In genomic region chr2:161660827-161661226, GRCm38 (mm10) we compare ENCODE assay signal across 11 mouse cellular contexts.
DNase-seq lines count a peak whose midpoint lies in the region; ATAC-seq and TF ChIP-seq lines count a peak whose summit lies in the region.
"Had no signal": no experiment of that assay in that cellular context is flagged by ENCODE, and none has a peak within 500 bp of the region (broad histone marks: within the 10 kb centered on the region; RNA-seq: fewer than 3 reads in every experiment).

No protein-coding gene starts in this region.

- H3K4me2 ChIP-seq in forebrain, postnatal 0 days (ENCODE audit: low read depth): no peak overlapping the region
- no peak overlapping the region for H3K4me2 ChIP-seq in forebrain, embryonic 11.5 days (ENCODE audit: low read depth, low read length, severe bottlenecking)
- no peak overlapping the region for H3K4me2 ChIP-seq in liver, embryonic 12.5 days
- no peak overlapping the region for H3K4me2 ChIP-seq in midbrain, embryonic 15.5 days
- H3K4me2 ChIP-seq: liver, embryonic 13.5 days; stomach, embryonic 15.5 days had no signal

- H3K36me3 ChIP-seq in forebrain, postnatal 0 days (ENCODE audit: insufficient read depth): no peaks in the 10 kb centered on the region
- no peaks in the 10 kb centered on the region for H3K36me3 ChIP-seq in forebrain, embryonic 11.5 days (ENCODE audit: control insufficient read depth, insufficient read depth, low read length)
- H3K36me3 ChIP-seq in liver, adult 2 months (ENCODE audit: control insufficient read depth, insufficient read depth, low read length): no peaks in the 10 kb centered on the region
- H3K36me3 ChIP-seq in liver, embryonic 12.5 days: no peaks in the 10 kb centered on the region
- H3K36me3 ChIP-seq in midbrain, embryonic 15.5 days (replicated peaks): no peaks in the 10 kb centered on the region
- H3K36me3 ChIP-seq: liver, embryonic 13.5 days; stomach, embryonic 15.5 days had no signal

- no peaks in the 10 kb centered on the region for H3K4me1 ChIP-seq in forebrain, postnatal 0 days (ENCODE audit: insufficient read depth)
- H3K4me1 ChIP-seq in forebrain, embryonic 11.5 days (replicated peaks; ENCODE audit: control insufficient read depth, insufficient read depth, low read length): no peaks in the 10 kb centered on the region
- no peaks in the 10 kb centered on the region for H3K4me1 ChIP-seq in liver, adult 2 months (ENCODE audit: control insufficient read depth, insufficient read depth, low read length)
- no peaks in the 10 kb centered on the region for H3K4me1 ChIP-seq in liver, embryonic 12.5 days
- peaks cover 4% of the 10 kb centered on the region for H3K4me1 ChIP-seq in midbrain, embryonic 15.5 days
- H3K4me1 ChIP-seq: liver, embryonic 13.5 days; stomach, embryonic 15.5 days had no signal

- no peaks in the 10 kb centered on the region for H3K27me3 ChIP-seq in forebrain, postnatal 0 days (ENCODE audit: insufficient read depth, low read length)
- H3K27me3 ChIP-seq in forebrain, embryonic 11.5 days (ENCODE audit: control insufficient read depth, insufficient read depth, low read length): no peaks in the 10 kb centered on the region
- H3K27me3 ChIP-seq in liver, adult 2 months (ENCODE audit: control insufficient read depth, insufficient read depth, low read length): no peaks in the 10 kb centered on the region
- no peaks in the 10 kb centered on the region for H3K27me3 ChIP-seq in liver, embryonic 12.5 days (replicated peaks)
- H3K27me3 ChIP-seq in midbrain, embryonic 15.5 days (replicated peaks): no peaks in the 10 kb centered on the region
- H3K27me3 ChIP-seq: liver, embryonic 13.5 days; stomach, embryonic 15.5 days had no signal

- H3K9me3 ChIP-seq in forebrain, postnatal 0 days (ENCODE audit: low read length): no peaks in the 10 kb centered on the region
- H3K9me3 ChIP-seq in forebrain, embryonic 11.5 days (ENCODE audit: control insufficient read depth, low read length): no peaks in the 10 kb centered on the region
- no peaks in the 10 kb centered on the region for H3K9me3 ChIP-seq in liver, embryonic 12.5 days (replicated peaks)
- H3K9me3 ChIP-seq in midbrain, embryonic 15.5 days: no peaks in the 10 kb centered on the region
- H3K9me3 ChIP-seq: liver, embryonic 13.5 days; stomach, embryonic 15.5 days had no signal

- no peak overlapping the region for H3K4me3 ChIP-seq in forebrain, postnatal 0 days (ENCODE audit: low read depth, low read length)
- no peak overlapping the region for H3K4me3 ChIP-seq in forebrain, embryonic 11.5 days (ENCODE audit: low read depth, low read length)
- H3K4me3 ChIP-seq in liver, adult 2 months (ENCODE audit: insufficient read depth, low read depth, low read length): no peak overlapping the region
- no peak overlapping the region for H3K4me3 ChIP-seq in liver, embryonic 12.5 days
- H3K4me3 ChIP-seq in midbrain, embryonic 15.5 days: no peak overlapping the region
- H3K4me3 ChIP-seq: liver, embryonic 13.5 days; stomach, embryonic 15.5 days had no signal

- no peaks in the 10 kb centered on the region for H3K79me2 ChIP-seq in liver, adult 2 months (ENCODE audit: control insufficient read depth, insufficient read depth, low read length)

- H3K27ac ChIP-seq in forebrain, postnatal 0 days (ENCODE audit: low read depth, low read length): no peak overlapping the region
- no peak overlapping the region for H3K27ac ChIP-seq in forebrain, embryonic 11.5 days (ENCODE audit: low read depth, low read length)
- no peak overlapping the region for H3K27ac ChIP-seq in liver, adult 2 months (replicated peaks; ENCODE audit: insufficient read depth, low read depth, low read length)
- H3K27ac ChIP-seq in liver, embryonic 12.5 days: no peak overlapping the region
- no peak overlapping the region for H3K27ac ChIP-seq in midbrain, embryonic 15.5 days
- H3K27ac ChIP-seq: liver, embryonic 13.5 days; stomach, embryonic 15.5 days had no signal

- TF ChIP-seq POLR2A in liver, adult 2 months (IDR thresholded peaks at IDR 0.05; ENCODE audit: extremely low read depth, insufficient read depth, low read length): no peak

- no peak overlapping the region for H3K9ac ChIP-seq in forebrain, postnatal 0 days
- H3K9ac ChIP-seq in forebrain, embryonic 11.5 days (ENCODE audit: low read length): no peak overlapping the region
- no peak overlapping the region for H3K9ac ChIP-seq in liver, adult 2 months (ENCODE audit: low read depth, low read length)
- no peak overlapping the region for H3K9ac ChIP-seq in liver, embryonic 12.5 days
- no peak overlapping the region for H3K9ac ChIP-seq in midbrain, embryonic 15.5 days
- H3K9ac ChIP-seq: liver, embryonic 13.5 days; stomach, embryonic 15.5 days had no signal

- peak; percentile 60 for TF ChIP-seq CTCF in forebrain, postnatal 0 days (IDR thresholded peaks at IDR 0.05; ENCODE audit: low read depth)
- 0 out of 2 replicates have a peak, but pooled peaks have one; percentile 17 for TF ChIP-seq CTCF in liver, adult 2 months (IDR thresholded peaks at IDR 0.05; ENCODE audit: low read depth, low read length)

- 10% methylated on average over 4 of the region's 4 CpGs for WGBS in forebrain, postnatal 0 days
- 36% methylated on average over 4 of the region's 4 CpGs for whole genome bisulfite sequencing in forebrain, embryonic 11.5 days
- WGBS in liver, adult 2 months: 9% methylated on average over 4 of the region's 4 CpGs
- 23% methylated on average over 4 of the region's 4 CpGs for WGBS in liver, embryonic 12.5 days (ENCODE audit: insufficient replicate concordance)
- 33% methylated on average over 4 of the region's 4 CpGs for WGBS in midbrain, embryonic 15.5 days

- peak; percentile 70 for DNase-seq in forebrain, postnatal 0 days
- no peak for DNase-seq in forebrain, embryonic 11.5 days (ENCODE audit: low spot score)
- peak; percentile 6 for DNase-seq in liver, adult 2 months (ENCODE audit: extremely low read depth, low read depth, low spot score)
- peak; percentile 43 for DNase-seq in embryo, embryonic 10 days (ENCODE audit: low spot score)
- peak; percentile 42 for DNase-seq in retina, embryonic 14.5 days (ENCODE audit: low spot score)
- DNase-seq in urinary bladder, postnatal 10 days (ENCODE audit: low spot score): no peak
- DNase-seq: gastrocnemius, postnatal 10 days; liver, embryonic 13.5 days had no signal

- no peak for ATAC-seq in forebrain, postnatal 0 days
- no peak for ATAC-seq in forebrain, embryonic 11.5 days (replicated peaks; ENCODE audit: low FRiP score)
- ATAC-seq in liver, embryonic 12.5 days: no peak
- no peak for ATAC-seq in midbrain, embryonic 15.5 days (replicated peaks)

Comparison
In these comparisons a context has a peak if more than half of its experiments do, and no peak if none do; other contexts are left out.
1. DNase-seq: peak in forebrain, postnatal 0 days (single experiment), liver, adult 2 months (single experiment), embryo, embryonic 10 days (single experiment) and retina, embryonic 14.5 days (single experiment); none in forebrain, embryonic 11.5 days (single experiment) and urinary bladder, postnatal 10 days (single experiment).